Mouse (Mus musculus): ENCODE results near the gene Pde4a.
"Not testable (repeated sequence)": the region's sequence is repeated elsewhere in the genome, so short reads cannot be mapped to it uniquely, and the experiment has no call there.

The Pde4a gene

DNA sequence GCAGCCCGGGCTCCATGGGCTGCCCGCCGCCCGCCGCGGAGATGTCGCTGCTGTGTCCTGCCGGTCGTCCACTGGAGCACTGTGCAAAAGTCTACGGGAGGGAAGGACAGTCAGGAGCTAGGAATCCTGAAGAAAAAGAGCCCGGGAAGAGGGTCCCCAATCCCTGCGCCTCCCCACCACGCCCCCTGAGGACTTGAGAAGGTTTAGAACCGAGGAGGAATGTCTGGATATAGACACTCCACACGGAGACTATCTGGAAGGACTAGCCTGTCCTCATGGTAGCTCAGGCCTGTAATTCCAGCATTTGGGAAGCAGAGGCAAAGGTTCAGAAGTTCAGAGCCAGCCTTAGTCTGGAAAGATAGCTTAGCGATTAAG, 79.6 kb downstream of the Pde4a start:
- no peak for DNase-seq (ENCODE audit: low spot score)

DNA sequence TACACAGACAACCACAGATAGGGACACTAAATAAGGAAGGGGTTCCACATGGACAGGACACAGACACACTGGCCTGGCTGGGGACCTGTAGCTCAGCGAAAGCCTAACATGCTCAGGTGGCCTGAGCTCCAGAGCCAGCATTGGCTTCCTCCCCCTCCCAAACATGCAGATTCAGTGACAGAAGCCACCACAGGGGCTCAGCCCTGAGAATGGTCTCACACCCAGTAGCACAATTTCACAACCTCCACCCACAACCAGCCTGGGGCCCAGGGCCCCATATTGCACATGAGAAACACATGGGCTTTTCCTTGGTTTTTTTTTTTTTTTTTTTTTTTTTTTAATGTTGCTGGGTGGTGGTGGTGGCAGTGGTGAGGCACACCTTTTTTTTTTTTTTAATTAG, 80.8 kb downstream of the Pde4a start:
- DNase-seq (ENCODE audit: low spot score), result no peak

- DNase-seq (ENCODE audit: low spot score), result no peak
Observed at GRCm38 (mm10) chr9:21248326-21248725, 82.8 kb downstream of the Pde4a start, which contains the start of gene S1pr5. Gene S1pr5, minus strand, starts transcription at chr9:21248443.

DNA sequence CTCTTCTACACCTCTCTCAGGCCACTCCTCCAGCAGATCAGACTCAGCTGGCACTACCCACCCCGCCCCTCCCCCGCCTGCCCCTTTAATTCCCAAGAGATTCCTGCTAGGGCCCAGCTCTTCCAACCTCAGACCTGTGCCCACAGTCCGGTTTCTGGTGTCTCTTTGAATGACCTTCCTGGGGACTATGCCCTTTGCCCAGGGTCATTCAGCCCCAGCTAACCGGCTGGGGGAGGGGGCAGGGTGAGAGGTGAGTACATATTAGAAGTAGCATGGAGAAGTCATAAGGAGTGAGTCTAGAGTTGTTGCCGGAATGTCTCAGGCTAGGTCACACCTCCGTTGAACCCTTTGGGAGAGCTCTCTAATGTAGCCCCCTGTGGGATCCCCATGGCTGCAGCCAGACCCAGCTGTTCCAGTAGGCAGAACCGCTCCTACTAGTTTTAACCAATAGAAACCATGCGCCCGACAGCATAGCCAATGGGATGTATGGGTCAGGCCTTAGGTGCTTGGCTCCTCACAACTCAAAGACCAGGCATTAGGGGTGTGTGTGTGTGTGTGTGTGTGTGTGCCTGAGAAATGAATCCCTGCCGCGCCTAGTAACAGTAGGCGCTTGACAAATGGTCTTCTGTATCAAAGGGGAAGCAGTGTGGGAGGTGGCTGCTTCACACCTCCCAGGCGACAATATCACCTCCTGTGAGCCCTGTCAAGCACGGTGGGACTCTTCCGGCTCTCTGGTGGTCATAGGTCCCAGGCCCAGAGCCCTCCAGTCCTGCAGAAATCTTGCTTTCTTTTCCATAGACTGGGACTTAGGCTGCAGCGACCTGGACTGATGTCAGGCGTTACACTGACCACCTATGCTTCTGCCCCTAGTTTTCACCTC, 84.4 kb downstream of the Pde4a start:
- DNase-seq (ENCODE audit: low spot score), result no peak

GRCm38 (mm10) chr9:21250509-21250908, 85.0 kb downstream of the Pde4a start:
- DNase-seq (ENCODE audit: low spot score), result no peak

DNA sequence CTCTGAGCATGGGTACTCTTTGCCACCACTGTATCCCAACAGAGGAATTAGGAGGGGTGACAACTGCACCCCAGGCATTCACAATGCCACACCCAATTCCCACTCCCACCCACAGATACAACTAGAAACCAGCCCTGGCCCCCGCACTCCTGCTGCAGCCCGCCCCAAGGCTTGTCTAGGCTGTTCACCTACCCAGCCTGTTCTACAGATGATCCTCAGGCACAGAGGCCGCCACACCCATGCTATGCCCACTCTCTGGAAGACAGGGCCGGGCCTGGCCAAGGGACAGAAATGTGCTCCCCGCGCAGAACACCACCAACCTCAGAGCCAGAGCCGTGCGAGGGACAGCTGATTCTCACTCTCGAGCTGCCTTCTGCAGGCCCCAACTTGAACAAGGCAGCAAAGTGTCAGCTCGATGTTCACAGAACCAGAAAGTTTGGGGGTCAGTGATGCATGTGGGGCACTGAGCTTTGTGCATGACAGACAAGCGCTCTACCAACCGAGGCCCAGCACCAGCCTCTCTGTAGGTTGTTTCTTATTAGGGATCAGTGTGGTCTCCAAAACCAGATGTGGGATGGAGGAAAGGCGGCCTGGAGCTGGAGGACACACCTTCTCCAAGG, 85.7 kb downstream of the Pde4a start:
- no peak for DNase-seq (ENCODE audit: low spot score)

DNA sequence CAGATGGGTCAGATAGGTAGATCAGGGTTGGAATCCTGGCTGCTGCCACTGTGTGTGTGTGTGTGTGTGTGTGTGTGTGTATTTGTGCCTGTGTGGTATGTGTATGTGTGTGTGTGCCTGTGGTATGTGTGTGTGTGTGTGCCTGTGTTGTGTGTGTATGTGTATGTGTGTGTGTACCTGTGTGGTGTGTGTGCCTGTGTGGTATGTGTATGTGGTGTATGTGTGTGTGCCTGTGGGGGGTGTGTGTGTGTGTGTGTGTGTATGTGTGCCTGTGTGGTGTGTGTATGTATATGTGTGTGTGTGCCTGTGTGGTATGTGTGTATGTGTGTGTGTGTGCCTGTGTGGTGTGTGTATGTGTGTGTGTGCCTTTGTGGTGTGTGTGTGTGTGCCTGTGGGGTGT, 89.2 kb downstream of the Pde4a start:
- DNase-seq (ENCODE audit: low spot score), result no peak

DNA sequence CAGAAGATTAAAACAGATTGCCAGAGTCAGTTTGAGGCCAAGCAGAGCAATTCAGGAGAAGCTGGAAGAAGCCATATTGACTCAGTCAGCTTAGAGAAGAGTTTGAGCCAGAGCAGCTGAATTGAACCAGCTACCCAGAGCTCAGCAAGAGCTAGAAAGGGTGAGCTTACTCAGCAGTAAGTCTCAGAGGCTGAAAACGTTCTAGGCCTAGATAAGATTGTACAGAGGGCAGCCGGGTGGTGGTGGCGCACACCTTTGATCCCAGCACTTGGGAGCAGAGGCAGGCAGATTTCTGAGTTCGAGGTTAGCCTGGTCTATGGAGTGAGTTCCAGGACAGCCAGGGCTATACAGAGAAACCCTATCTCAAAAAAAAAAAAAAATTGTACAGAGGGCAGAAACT, 90.8 kb downstream of the Pde4a start:
- DNase-seq (ENCODE audit: low spot score), result not testable (repeated sequence)

DNA sequence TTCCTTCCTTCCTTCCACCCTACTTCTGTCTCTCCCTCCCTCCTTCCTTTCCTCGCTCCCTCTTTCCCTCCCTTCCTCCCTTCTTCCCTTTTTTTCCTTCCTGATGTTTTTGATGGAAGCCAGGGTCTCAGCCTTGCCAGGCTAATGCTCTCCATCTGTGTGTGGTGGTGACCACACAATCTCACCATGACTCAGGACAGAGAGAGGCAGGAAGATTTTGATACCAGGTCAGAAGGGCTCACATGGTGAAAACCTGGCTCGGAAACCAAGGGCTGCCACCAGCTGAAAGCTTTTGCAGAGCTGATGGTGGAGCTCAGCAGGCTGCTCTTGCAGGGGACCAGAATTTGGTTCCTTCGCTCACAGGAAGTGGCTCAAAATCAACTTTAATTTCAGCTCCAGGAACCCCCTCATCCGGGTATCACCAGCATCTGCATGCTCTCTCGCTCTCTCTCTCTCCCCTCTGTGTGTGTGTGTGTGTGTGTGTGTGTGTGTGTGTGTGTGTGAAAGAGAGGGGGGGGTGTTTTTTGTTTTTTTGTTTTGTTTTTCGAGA, 95.1 kb downstream of the Pde4a start:
- no peak for DNase-seq (ENCODE audit: low spot score)

DNA sequence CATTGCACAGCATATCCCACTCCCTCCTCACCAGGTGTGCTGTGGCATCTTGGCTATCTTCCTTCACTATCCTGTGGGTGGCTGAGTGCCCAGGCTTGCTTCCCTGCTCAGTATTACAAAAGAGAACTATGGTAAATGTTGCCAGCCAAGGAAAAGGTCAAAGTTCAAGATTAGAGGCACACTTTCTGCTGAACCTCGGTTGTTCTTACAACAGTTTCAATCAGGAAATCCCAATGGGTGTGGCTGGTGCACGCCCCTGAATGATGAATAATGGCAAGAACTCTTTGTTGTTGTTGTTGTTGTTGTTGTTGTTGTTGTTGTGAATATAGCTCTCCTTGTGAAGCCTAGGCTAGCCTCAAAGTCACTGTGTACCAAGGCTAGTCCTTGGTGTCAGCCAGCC, 96.3 kb downstream of the Pde4a start:
- no peak for DNase-seq (ENCODE audit: low spot score)
